Mouse (Mus musculus): ENCODE measurements around the gene Mogat1. TPM values are rescaled to one million over a fixed set of nuclear protein-coding genes. Genes with fewer than 3 reads are reported as not detected.

The Mogat1 gene
- total and polyA plus RNA-seq, 2 experiments from 2014 or later, result 0.49 TPM; not detected in 1

DNA sequence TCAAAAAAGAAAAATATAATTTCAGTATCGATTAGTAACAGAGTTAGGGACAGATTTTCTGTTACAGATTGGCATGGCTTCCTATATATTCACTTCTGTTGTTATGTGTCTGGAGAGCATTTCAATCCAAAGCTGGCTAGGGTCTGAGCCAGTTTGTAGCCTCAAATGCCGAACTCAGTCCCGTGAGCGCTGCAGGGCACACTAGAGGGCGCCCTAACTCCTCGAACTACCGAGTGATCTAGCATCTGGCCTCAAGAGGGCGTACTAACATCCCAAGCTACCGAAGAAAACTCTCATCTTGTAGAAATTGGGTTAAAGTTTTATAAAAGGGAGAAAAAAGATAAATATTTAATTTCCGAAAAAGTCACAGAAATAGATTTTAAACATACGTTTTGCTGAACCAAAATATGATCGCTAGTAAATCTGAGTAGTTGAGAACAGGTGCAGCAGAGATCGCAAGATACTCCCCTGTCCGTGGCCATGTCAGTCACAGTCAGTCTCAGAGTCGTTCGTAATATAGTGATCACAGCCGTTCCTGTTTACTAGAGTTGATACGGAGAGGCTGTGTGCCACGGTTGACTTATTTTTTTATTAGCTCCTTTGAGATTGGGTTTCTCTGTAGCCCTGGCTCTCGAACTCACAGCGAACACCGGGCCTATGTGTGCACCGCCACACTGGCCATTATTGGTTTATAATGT, 14.5 kb downstream of the Mogat1 start:
- Histone ChIP-seq H3K9me3 (ENCODE audit: low read length) (no peaks in the 10 kb centered on the region), H3K4me1 (ENCODE audit: insufficient read depth, low read length) (no peaks in the 10 kb centered on the region), H3K9ac (replicated peaks; ENCODE audit: low read length) (no peak overlapping the region), H3K36me3 (ENCODE audit: insufficient read depth, low read length) (no peaks in the 10 kb centered on the region), H3K27me3 (ENCODE audit: insufficient read depth, low read length) (no peaks in the 10 kb centered on the region), H3K4me3 (ENCODE audit: low read length) (no peak overlapping the region), H3K4me2 (ENCODE audit: low read depth, low read length) (no peak overlapping the region), H3K27ac (no peak overlapping the region)
- DNase-seq (ENCODE audit: low spot score), result peak; percentile 90
- ATAC-seq, result no peak
- 49% methylated on average over 23 of the region's 23 CpGs for WGBS
- TF ChIP-seq CTCF (IDR thresholded peaks at IDR 0.05; ENCODE audit: low read depth), result peak; percentile 93

DNA sequence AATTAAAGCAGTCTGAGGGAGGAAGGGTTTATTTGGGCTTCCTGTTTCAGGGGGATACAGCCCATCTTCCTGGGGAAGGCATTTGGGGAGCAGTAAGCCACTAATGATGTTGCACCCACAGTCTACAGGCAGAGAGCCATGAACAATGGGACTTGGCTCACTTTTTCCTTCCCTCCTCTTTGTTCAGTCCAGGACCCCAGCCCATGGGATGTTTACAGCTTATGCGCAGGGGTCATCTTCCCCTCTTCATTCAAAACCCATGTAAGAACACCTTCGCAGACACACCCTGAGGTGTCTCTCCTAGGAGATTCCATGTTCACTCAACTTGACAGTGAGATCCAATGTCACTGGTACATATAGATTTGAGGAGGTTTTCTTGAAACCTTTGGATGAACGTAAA, 17.6 kb downstream of the Mogat1 start:
- 92% methylated on average over 3 of the region's 3 CpGs for WGBS
- Histone ChIP-seq H3K9ac (replicated peaks; ENCODE audit: low read length) (no peak overlapping the region), H3K4me2 (ENCODE audit: low read depth, low read length) (no peak overlapping the region), H3K9me3 (ENCODE audit: low read length) (no peaks in the 10 kb centered on the region), H3K36me3 (ENCODE audit: insufficient read depth, low read length) (no peaks in the 10 kb centered on the region), H3K4me1 (ENCODE audit: insufficient read depth, low read length) (no peaks in the 10 kb centered on the region), H3K27ac (no peak overlapping the region), H3K4me3 (ENCODE audit: low read length) (no peak overlapping the region), H3K27me3 (ENCODE audit: insufficient read depth, low read length) (no peaks in the 10 kb centered on the region)
- DNase-seq (ENCODE audit: low spot score) (no peak), ATAC-seq (no peak)
- no peak for TF ChIP-seq CTCF (IDR thresholded peaks at IDR 0.05; ENCODE audit: low read depth)

DNA sequence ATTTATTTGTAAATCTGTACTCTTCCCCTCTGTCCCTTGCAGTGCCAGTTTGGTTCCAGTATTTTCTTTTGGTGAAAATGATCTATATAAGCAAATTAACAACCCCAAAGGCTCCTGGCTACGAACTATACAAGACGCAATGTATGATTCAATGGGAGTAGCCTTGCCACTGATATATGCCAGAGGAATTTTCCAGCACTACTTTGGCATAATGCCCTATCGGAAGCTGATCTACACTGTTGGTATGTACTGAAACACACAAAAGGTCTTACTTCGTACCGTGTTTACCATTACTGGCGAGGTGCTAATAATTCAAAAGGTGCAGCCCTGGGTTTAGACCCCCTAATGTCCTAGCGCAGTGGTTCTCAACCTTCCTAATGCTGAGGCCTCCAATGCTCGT, 18.2 kb downstream of the Mogat1 start:
- TF ChIP-seq CTCF (IDR thresholded peaks at IDR 0.05; ENCODE audit: low read depth), result no peak
- H3K4me3 ChIP-seq (ENCODE audit: low read length), result no peak overlapping the region
- H3K4me2 ChIP-seq (ENCODE audit: low read depth, low read length), result no peak overlapping the region
- DNase-seq (ENCODE audit: low spot score), result no peak
- no peak overlapping the region for H3K9ac ChIP-seq (replicated peaks; ENCODE audit: low read length)
- H3K27ac ChIP-seq, result no peak overlapping the region
- ATAC-seq, result no peak
- no peaks in the 10 kb centered on the region for H3K27me3 ChIP-seq (ENCODE audit: insufficient read depth, low read length)
- 91% methylated on average over 8 of the region's 8 CpGs for WGBS
- no peaks in the 10 kb centered on the region for H3K4me1 ChIP-seq (ENCODE audit: insufficient read depth, low read length)
- H3K36me3 ChIP-seq (ENCODE audit: insufficient read depth, low read length), result no peaks in the 10 kb centered on the region
- no peaks in the 10 kb centered on the region for H3K9me3 ChIP-seq (ENCODE audit: low read length)

DNA sequence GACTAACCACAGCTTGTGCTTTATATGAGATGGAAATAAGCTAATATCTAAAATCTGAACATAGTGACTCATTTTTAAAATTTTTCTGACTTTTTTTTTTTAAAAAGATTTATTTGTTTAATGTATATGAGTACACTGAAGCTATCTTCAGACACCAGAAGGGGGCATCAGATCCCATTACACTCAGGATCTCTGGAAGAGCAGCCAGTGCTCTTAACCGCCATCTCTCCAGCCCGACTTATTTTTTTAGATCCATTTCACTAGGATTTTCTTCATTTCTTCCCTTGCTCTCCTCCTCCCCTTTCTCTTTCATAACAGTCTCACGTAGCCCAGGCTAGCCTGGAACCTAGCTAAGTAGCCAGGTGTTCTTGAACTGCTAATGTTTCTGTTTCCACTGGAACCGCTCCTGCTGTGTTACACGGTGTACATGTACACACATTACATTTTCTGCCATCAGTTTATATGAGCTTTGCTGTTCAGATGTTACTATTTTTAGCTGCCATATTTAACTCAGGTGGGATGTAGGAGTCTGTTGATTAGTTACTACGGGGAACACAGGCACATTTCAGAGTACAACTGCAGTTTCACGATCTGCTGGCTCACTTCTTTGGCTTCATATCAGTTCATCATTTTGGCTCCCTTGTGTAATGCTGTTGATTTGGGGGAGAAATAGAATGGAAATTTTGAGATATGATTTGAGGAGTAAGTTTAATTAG, 19.9 kb downstream of the Mogat1 start:
- no peak for ATAC-seq
- no peaks in the 10 kb centered on the region for H3K9me3 ChIP-seq (ENCODE audit: low read length)
- H3K4me3 ChIP-seq (ENCODE audit: low read length), result no peak overlapping the region
- 64% methylated on average over 7 of the region's 7 CpGs for WGBS
- H3K9ac ChIP-seq (replicated peaks; ENCODE audit: low read length), result no peak overlapping the region
- TF ChIP-seq CTCF (IDR thresholded peaks at IDR 0.05; ENCODE audit: low read depth), result peak; percentile 31
- no peaks in the 10 kb centered on the region for H3K27me3 ChIP-seq (ENCODE audit: insufficient read depth, low read length)
- H3K4me1 ChIP-seq (ENCODE audit: insufficient read depth, low read length), result no peaks in the 10 kb centered on the region
- H3K4me2 ChIP-seq (ENCODE audit: low read depth, low read length), result no peak overlapping the region
- H3K27ac ChIP-seq, result no peak overlapping the region
- H3K36me3 ChIP-seq (ENCODE audit: insufficient read depth, low read length), result no peaks in the 10 kb centered on the region
- peak; percentile 39 for DNase-seq (ENCODE audit: low spot score)

DNA sequence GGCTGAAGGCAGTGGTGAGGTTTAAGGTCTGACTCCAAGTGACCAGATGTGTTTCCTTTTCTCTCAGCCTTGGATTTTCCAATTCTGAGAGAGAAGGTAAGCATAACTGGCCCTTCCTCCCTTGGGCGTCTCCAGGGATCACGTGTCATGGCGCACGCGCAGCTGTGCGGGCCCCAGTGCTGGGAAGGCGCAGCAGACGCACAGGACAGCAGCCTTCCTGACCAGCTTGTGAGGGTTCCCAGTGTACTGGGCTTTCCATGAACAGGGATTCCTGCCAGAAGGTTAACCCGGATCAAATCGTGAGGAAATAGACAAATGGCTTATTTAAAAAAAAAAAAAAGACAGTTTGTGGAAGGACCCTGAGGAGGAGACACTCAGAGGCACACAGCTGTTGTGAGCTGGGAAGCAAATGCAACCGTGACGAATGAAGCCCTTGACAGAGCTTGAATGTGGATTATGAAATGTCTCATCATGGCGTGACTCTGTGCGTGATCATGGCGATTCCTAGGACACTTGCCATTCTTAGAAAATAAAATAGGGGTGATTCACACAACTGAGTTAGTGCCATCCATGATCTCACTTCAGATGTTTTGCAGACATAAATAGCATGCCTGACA, 21.5 kb downstream of the Mogat1 start:
- WGBS, result 68% methylated on average over 15 of the region's 15 CpGs
- H3K27ac ChIP-seq, result no peak overlapping the region

DNA sequence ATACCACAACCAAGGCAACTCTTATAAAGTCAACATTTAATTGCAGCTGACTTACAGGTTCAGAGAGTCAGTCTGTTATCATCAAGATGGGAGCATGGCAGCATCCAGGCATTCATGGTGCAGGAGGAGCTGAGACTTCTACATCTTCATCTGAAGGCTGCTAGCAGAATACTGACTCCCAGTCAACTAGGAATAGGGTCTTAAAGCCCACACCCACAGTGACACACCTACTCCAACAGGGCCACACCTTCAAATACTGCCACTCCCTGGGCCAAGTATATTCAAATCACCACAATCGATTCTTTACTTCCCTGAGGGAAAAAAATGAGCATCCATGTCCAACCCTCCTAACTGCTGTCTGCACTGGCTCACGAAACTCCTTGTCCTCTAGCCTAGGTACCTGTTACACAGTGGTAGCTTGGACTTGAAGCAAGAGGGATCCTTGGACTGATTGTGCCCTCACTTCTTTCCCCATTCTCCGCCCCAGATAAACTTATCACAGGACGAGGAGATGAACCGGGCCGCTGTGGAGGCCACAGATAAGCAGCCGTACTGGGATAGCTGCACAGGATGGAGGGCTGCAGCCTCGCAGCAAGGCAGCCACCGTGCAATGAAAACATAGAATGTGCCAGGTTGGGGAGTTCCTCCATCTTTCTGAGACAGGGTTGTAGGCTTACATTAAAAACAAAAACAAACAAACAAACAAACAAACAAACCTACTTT, 23.8 kb downstream of the Mogat1 start:
- 92% methylated on average over 9 of the region's 9 CpGs for WGBS
- H3K4me3 ChIP-seq (ENCODE audit: low read length), result no peak overlapping the region
- no peaks in the 10 kb centered on the region; the same call in 1 of the 2 replicates for H3K4me1 ChIP-seq (ENCODE audit: insufficient read depth, low read length)
- DNase-seq (ENCODE audit: low spot score) (no peak), ATAC-seq (no peak)
- H3K36me3 ChIP-seq (ENCODE audit: insufficient read depth, low read length), result no peaks in the 10 kb centered on the region
- no peak overlapping the region for H3K4me2 ChIP-seq (ENCODE audit: low read depth, low read length)
- no peak overlapping the region for H3K27ac ChIP-seq
- no peak overlapping the region for H3K9ac ChIP-seq (replicated peaks; ENCODE audit: low read length)
- no peaks in the 10 kb centered on the region for H3K9me3 ChIP-seq (ENCODE audit: low read length)
- H3K27me3 ChIP-seq (ENCODE audit: insufficient read depth, low read length), result no peaks in the 10 kb centered on the region
- TF ChIP-seq CTCF (IDR thresholded peaks at IDR 0.05; ENCODE audit: low read depth), result no peak

More for the DNA sequence above, 21.5 kb downstream of the Mogat1 start:
- H3K4me1 ChIP-seq (ENCODE audit: insufficient read depth, low read length), result no peaks in the 10 kb centered on the region; the same call in 1 of the 2 replicates
- TF ChIP-seq CTCF (IDR thresholded peaks at IDR 0.05; ENCODE audit: low read depth), result no peak
- H3K9me3 ChIP-seq (ENCODE audit: low read length), result no peaks in the 10 kb centered on the region
- no peak overlapping the region for H3K4me2 ChIP-seq (ENCODE audit: low read depth, low read length)
- no peak overlapping the region for H3K9ac ChIP-seq (replicated peaks; ENCODE audit: low read length)
- no peak for ATAC-seq
- DNase-seq (ENCODE audit: low spot score), result no peak
- no peak overlapping the region for H3K4me3 ChIP-seq (ENCODE audit: low read length)
- H3K36me3 ChIP-seq (ENCODE audit: insufficient read depth, low read length), result no peaks in the 10 kb centered on the region
- no peaks in the 10 kb centered on the region for H3K27me3 ChIP-seq (ENCODE audit: insufficient read depth, low read length)
